Mouse (Mus musculus) E14TG2a.4 (cell line): Measurements from ENCODE around the gene Csmd2.

ENCODE experiments used
- CTCF ChIP-seq: conservative IDR thresholded peaks from 2 replicates; pipeline ENCODE4 v1.5.1; 2014; ENCODE audit warnings: low read length
- POU5F1 ChIP-seq: IDR thresholded peaks from 2 replicates; pipeline ENCODE4 v1.6.1; 2014; ENCODE audit warnings: low read length, borderline replicate concordance

DNA sequence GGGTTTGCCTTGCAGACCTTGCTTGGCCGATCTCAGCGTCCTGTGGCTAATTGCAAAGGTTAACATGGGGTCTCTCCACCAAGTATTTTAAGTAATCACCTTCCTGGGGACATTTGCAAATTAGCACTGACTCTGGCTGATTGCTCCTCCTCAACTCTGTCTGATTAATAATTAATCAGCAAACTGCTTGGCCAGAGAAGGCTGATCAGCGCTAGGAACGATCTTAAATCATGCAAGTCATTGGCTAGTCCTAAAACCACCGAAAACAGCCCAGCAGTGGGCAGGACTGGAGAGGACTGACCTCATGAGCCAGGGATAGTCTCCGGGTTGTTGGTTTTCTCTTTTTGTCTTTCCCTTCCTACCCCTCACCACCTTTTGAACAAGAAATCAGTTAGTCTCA is 236.8 kb downstream of the Csmd2 start:
- TF ChIP-seq CTCF (no peak), POU5F1 (no peak)
